Mouse (Mus musculus) midbrain, embryonic 13.5 days (tissue): ENCODE measurements at regions not wholly inside any gene's neighbourhood (a gene's known extent, or its start where the extent isn't known, plus 50 kb on each side); places are given as distances from the start of the nearest gene placed in this dataset.

Source experiments
- ATAC-seq: fragments of 200-750 bp; cut with Nextera tagmentation; 2 replicates; pipeline ENCODE4 v1.8.0; 2017; ENCODE audit warnings: mild to moderate bottlenecking, moderate TSS enrichment, moderate library complexity
- H3K27ac ChIP-seq: fragments of 300-500 bp; sonication (generic); 2 replicates; pipeline ENCODE4 v1.5.1; 2015; ENCODE audit warnings: inconsistent platforms, mild to moderate bottlenecking, moderate library complexity
- H3K27me3 ChIP-seq: fragments of 300-500 bp; sonication (generic); 2 replicates; pipeline ENCODE4 v1.6.1; 2015; ENCODE audit warnings: mild to moderate bottlenecking, inconsistent platforms
- H3K36me3 ChIP-seq: fragments of 300-500 bp; sonication (generic); 2 replicates; pipeline ENCODE4 v1.6.1; 2015; ENCODE audit warnings: mild to moderate bottlenecking, inconsistent platforms
- H3K4me1 ChIP-seq: fragments of 300-500 bp; sonication (generic); replicated peaks from 2 replicates; pipeline ENCODE4 v1.6.1; 2015; ENCODE audit warnings: inconsistent platforms
- H3K4me2 ChIP-seq: fragments of 300-500 bp; sonication (generic); replicated peaks from 2 replicates; pipeline ENCODE4 v1.6.1; 2015; ENCODE audit warnings: moderate library complexity, mild to moderate bottlenecking, inconsistent platforms
- H3K4me3 ChIP-seq: fragments of 300-500 bp; sonication (generic); replicated peaks from 2 replicates; pipeline ENCODE4 v1.5.1; 2015; ENCODE audit warnings: mild to moderate bottlenecking, inconsistent platforms
- H3K9ac ChIP-seq: fragments of 300-500 bp; sonication (generic); replicated peaks from 2 replicates; pipeline ENCODE4 v1.6.1; 2015; ENCODE audit warnings: mild to moderate bottlenecking, inconsistent platforms
- H3K9me3 ChIP-seq: fragments of 300-500 bp; sonication (generic); 2 replicates; pipeline ENCODE4 v1.6.1; 2016; ENCODE audit warnings: mild to moderate bottlenecking, inconsistent platforms
- WGBS: fragments of 180-500 bp; shearing (Covaris S2); methylation state at CpG from one replicate; pipeline ENCODE4 v1.1.7; 2015; 5-methylcytosine and 5-hydroxymethylcytosine counted together

DNA sequence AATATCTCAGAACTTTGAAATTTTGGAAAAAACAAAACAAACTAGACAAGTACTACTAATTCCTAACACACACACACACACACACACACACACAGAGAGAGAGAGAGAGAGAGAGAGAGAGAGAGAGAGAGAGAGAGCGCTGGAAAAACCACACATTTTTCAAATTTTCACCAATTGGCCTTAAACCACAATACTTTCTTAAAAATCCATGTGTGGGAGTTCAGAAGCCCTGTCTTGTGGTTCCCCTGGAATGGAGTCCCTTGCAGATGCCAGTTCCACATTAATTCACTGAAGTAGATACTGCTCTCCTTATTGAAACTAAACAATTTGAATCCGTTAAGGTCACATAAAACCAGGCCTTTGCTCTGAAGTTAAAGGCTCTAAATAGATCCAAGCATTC lies 146.0 kb upstream of the Satb1 start:
- Histone ChIP-seq H3K4me3 (no peak overlapping the region), H3K4me1 (no peaks in the 10 kb centered on the region), H3K4me2 (no peak overlapping the region), H3K36me3 (no peaks in the 10 kb centered on the region), H3K27me3 (no peaks in the 10 kb centered on the region), H3K27ac (no peak overlapping the region), H3K9ac (no peak overlapping the region), H3K9me3 (no peaks in the 10 kb centered on the region)
- ATAC-seq = no peak
- WGBS = 83% methylated on average over 2 of the region's 2 CpGs

DNA sequence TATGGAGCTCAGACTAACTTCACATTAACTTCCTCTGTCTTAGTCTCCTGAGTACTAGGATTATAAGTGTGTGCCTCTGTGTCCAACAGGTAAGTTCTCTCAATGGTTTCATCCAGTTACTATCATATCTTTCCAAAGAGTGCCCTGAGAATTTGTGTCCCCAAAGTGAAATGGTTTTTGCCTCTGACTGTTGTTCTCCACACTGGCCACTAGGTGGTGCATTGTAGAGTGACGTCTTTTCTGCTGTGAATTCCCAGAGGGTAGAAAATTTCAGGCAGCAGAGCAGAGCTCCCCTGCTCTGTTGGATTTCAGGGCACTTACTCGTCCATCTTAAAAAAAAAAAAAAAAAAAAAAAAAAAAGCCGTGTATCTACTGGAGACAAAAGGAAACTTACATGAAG lies 138.4 kb upstream of the Satb1 start:
- no peak overlapping the region for H3K27ac ChIP-seq
- H3K4me3 ChIP-seq = no peak overlapping the region
- H3K27me3 ChIP-seq = no peaks in the 10 kb centered on the region
- WGBS = 44% methylated on average over 3 of the region's 3 CpGs
- H3K4me2 ChIP-seq = no peak overlapping the region
- H3K4me1 ChIP-seq = no peaks in the 10 kb centered on the region
- no peaks in the 10 kb centered on the region for H3K36me3 ChIP-seq
- no peaks in the 10 kb centered on the region for H3K9me3 ChIP-seq
- no peak for ATAC-seq
- no peak overlapping the region for H3K9ac ChIP-seq

DNA sequence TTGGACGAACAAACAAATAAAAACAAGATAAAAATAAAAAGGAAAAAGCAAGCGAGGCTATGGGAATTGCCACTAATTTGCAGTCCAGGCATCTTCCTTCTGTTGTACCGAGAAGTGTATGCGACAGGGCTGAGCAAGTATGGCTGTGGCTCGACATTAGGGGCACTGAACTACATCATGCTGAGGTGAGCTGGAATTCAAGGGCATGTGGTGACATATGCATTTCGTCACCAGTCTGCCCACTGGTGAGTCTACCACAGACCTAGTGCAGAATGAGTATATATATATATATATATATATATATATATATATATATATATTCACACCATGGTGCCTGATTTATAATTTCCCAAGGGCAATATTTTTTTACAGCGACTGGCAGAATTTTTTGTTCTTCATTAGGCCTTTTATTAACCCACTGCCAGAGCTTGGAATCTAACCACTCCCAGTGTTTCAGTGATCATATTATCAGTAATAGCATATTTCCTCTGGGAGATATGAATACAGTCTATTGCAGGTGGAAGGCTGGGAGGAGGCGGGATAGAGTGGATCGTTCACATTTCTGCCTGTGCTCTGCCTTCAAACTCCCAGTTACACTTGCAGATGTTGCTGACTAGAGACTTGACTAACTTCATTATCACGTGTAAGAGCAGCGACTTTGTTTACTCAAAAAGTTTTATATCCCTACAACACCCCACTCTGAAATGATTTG lies 133.6 kb upstream of the Satb1 start:
- Histone ChIP-seq H3K27ac (no peak overlapping the region), H3K36me3 (no peaks in the 10 kb centered on the region), H3K4me3 (no peak overlapping the region), H3K4me2 (no peak overlapping the region), H3K4me1 (no peaks in the 10 kb centered on the region), H3K9me3 (no peaks in the 10 kb centered on the region), H3K27me3 (no peaks in the 10 kb centered on the region), H3K9ac (no peak overlapping the region)
- no peak for ATAC-seq
- WGBS = 92% methylated on average over 11 of the region's 11 CpGs

DNA sequence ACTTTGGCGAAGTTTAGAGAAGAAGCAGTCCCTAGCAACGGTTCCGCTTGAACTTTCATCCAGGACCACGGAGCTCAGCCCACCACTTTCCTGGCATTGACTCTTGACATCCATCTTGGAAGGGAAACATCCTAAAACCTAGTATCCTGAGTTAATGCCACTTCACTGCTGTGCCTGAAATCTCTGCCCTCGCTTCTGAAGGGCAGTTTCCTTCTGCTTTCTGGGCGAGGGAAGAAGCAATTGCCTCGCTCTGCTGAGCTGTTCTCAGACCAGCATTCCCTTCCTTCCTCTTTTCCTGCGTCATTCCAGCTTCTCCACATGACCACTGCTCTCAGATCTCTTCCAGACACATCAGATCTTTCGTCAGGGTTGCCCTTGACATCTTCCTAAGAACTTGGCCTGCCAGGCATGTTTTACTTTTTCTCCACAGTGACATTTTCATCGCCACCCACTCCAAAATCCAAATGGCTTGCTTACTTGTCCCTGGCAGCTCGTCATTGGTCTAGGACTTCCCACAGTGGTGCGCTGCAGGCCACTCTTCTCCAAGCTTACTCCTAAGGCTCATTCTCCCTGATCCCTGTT lies 129.5 kb upstream of the Satb1 start:
- no peak overlapping the region for H3K4me2 ChIP-seq
- no peaks in the 10 kb centered on the region for H3K36me3 ChIP-seq
- no peak overlapping the region for H3K27ac ChIP-seq
- no peaks in the 10 kb centered on the region for H3K27me3 ChIP-seq
- ATAC-seq = no peak
- no peak overlapping the region for H3K4me3 ChIP-seq
- WGBS = 79% methylated on average over 12 of the region's 12 CpGs
- H3K9ac ChIP-seq = no peak overlapping the region
- H3K9me3 ChIP-seq = no peaks in the 10 kb centered on the region
- no peaks in the 10 kb centered on the region for H3K4me1 ChIP-seq

DNA sequence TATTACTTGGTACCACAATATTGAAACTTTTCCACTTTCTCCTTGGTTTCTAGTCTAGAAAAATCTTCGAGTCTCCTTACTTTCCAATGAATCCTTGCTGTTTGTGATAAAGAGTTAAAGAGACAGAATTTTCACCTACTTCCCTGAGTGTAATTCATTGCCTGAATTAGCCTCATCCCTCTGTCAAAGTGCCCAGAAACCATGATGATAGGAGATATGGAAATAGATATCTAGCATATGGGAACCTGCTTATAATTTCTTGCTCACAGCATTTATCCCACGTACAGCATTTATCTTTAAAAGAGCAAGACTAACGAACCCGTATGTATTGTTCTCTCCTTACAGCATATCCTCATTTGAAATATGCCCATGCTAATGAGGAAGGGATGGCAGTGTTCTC lies 128.2 kb upstream of the Satb1 start:
- 82% methylated on average over 4 of the region's 4 CpGs for WGBS
- H3K27ac ChIP-seq = no peak overlapping the region
- no peak overlapping the region for H3K4me3 ChIP-seq
- H3K9me3 ChIP-seq = no peaks in the 10 kb centered on the region
- no peaks in the 10 kb centered on the region for H3K27me3 ChIP-seq
- no peaks in the 10 kb centered on the region for H3K4me1 ChIP-seq
- no peaks in the 10 kb centered on the region for H3K36me3 ChIP-seq
- H3K4me2 ChIP-seq = no peak overlapping the region
- H3K9ac ChIP-seq = no peak overlapping the region
- no peak for ATAC-seq

DNA sequence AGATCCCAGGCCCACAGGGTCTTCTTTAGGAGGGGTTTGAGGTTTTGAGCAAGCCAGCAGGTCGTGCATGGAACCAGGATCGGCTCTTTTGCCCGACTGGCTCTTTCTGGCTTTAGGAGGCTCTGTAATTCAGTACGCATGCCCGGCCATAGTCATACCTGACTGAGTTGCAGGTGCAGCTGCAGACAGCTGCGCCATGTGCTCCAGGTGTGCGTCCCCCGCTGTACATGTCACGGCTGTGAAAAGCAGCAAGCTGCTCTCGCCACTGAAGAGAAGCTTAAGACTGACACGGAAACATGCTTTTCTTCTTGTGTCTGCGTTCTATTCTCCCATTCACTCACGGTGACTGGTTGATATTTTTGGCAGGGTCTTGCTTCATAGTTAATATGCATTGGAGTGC lies 123.2 kb upstream of the Satb1 start:
- Histone ChIP-seq H3K9ac (no peak overlapping the region), H3K4me1 (no peaks in the 10 kb centered on the region), H3K4me3 (no peak overlapping the region), H3K9me3 (no peaks in the 10 kb centered on the region), H3K27ac (no peak overlapping the region), H3K27me3 (no peaks in the 10 kb centered on the region), H3K4me2 (no peak overlapping the region), H3K36me3 (no peaks in the 10 kb centered on the region)
- WGBS = 92% methylated on average over 13 of the region's 13 CpGs
- ATAC-seq = no peak

DNA sequence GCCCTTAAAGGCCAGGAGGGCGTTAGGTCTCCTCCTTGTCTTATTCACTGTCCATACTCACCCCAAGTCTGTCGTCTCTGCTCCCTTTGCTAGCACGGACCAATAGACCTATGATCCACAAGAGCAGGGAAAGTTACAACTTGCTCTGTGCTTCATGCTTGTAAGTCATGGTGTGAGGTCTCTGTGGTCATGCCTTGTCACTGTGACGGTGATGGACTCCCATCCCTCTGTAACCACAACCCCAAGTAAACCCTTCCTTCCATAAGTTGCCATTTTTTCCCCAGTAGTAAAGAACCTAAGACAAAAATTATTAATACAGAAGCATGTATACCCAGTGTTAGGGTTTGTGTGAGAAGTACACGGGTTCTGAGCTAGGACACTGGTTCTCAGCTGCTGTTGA lies 104.6 kb upstream of the Satb1 start:
- 85% methylated on average over 5 of the region's 5 CpGs for WGBS
- Histone ChIP-seq H3K27me3 (no peaks in the 10 kb centered on the region), H3K9me3 (no peaks in the 10 kb centered on the region), H3K27ac (no peak overlapping the region), H3K9ac (no peak overlapping the region), H3K36me3 (no peaks in the 10 kb centered on the region), H3K4me2 (no peak overlapping the region), H3K4me3 (no peak overlapping the region), H3K4me1 (no peaks in the 10 kb centered on the region)
- ATAC-seq = no peak

DNA sequence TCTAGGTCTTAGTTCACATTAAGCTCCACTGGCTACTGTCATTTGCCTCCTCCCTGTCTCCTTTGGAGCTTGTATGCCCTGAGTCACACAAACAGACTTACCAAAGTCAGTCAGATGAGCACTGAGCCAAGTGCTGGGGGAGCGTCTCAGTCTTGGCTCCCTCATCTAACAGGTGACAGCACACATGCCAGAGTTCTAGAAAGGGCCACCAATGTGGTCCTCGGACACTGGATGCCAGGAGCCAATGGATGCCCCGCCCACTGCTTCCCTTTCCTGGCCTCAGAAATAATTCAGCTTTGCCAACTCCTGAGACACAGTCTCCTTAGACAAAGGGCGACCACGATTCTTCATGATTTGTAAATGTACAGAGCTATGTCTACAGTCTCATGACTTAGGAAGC lies 103.0 kb upstream of the Satb1 start:
- no peak for ATAC-seq
- Histone ChIP-seq H3K9ac (no peak overlapping the region), H3K27me3 (no peaks in the 10 kb centered on the region), H3K4me2 (no peak overlapping the region), H3K27ac (no peak overlapping the region), H3K36me3 (no peaks in the 10 kb centered on the region), H3K9me3 (no peaks in the 10 kb centered on the region), H3K4me1 (no peaks in the 10 kb centered on the region), H3K4me3 (no peak overlapping the region)
- WGBS = 89% methylated on average over 5 of the region's 5 CpGs

DNA sequence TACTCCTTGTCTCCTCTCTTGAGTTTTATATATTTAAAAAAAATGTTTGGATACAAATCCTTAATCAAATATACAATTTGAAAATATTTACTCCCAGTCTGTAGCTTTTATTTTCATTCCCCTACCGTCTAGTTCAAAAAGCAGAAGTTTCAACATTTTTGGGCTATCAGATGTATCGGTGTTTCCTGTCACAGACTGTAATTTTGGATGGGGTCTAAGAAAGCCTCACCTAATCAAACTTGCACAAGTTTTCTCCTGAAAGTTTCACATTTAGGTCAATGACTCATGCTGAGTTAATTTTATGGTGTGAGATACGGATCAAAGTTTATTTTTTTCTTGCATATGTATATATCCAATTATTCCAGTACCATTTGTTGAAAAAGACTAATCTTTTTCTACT lies 93.3 kb upstream of the Satb1 start:
- H3K4me2 ChIP-seq = no peak overlapping the region
- H3K27me3 ChIP-seq = no peaks in the 10 kb centered on the region
- H3K27ac ChIP-seq = no peak overlapping the region
- H3K36me3 ChIP-seq = no peaks in the 10 kb centered on the region
- WGBS = 92% methylated on average over 3 of the region's 3 CpGs
- no peak for ATAC-seq
- H3K4me1 ChIP-seq = no peaks in the 10 kb centered on the region
- H3K9ac ChIP-seq = no peak overlapping the region
- H3K4me3 ChIP-seq = no peak overlapping the region
- H3K9me3 ChIP-seq = no peaks in the 10 kb centered on the region

DNA sequence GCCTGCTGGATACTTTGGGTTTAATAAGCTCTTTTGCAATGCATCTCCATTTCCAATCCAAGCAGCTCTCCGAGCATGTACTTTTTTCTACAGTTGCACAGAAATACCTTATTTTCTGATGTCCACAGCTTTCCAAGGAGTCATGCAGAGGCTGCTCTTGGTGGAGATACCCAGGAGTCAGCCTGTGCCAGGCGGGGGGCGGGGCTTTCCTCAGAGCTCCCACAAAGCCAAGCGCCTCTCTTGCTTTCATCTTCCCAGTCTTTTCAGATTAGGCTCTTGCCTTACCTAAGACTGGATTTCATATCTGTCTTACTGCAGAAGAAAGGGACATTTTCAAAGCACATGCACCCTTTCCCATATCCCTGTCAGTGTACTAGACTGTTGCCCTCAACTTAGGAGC lies 73.9 kb upstream of the Satb1 start:
- Histone ChIP-seq H3K9me3 (no peaks in the 10 kb centered on the region), H3K4me3 (no peak overlapping the region), H3K9ac (no peak overlapping the region), H3K4me2 (no peak overlapping the region), H3K27ac (no peak overlapping the region), H3K27me3 (no peaks in the 10 kb centered on the region), H3K36me3 (no peaks in the 10 kb centered on the region), H3K4me1 (no peaks in the 10 kb centered on the region)
- ATAC-seq = no peak
- WGBS = 70% methylated on average over 4 of the region's 4 CpGs

DNA sequence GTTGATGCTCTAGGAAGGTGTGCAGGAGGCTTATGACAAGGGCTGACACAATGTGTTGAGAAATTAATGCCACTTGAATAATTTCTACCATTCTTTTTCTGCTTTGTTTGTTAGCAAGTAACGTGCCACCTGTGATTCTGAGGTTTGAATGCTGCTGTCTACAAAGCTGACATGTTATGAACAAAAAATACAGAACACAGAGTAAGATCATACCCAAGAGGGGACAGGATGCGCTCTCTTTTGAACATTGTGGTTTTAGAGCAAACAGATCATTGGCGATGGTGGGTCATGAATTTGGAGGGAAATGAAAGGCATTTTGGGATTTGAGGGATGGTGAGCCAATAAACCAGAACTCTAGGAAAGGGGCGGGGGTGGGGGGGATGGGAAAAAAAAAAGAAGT lies 73.3 kb upstream of the Satb1 start:
- no peak overlapping the region for H3K9ac ChIP-seq
- ATAC-seq = no peak
- no peaks in the 10 kb centered on the region for H3K36me3 ChIP-seq
- H3K4me2 ChIP-seq = no peak overlapping the region
- no peak overlapping the region for H3K27ac ChIP-seq
- 83% methylated on average over 4 of the region's 4 CpGs for WGBS
- H3K9me3 ChIP-seq = no peaks in the 10 kb centered on the region
- H3K4me3 ChIP-seq = no peak overlapping the region
- no peaks in the 10 kb centered on the region for H3K4me1 ChIP-seq
- no peaks in the 10 kb centered on the region for H3K27me3 ChIP-seq

DNA sequence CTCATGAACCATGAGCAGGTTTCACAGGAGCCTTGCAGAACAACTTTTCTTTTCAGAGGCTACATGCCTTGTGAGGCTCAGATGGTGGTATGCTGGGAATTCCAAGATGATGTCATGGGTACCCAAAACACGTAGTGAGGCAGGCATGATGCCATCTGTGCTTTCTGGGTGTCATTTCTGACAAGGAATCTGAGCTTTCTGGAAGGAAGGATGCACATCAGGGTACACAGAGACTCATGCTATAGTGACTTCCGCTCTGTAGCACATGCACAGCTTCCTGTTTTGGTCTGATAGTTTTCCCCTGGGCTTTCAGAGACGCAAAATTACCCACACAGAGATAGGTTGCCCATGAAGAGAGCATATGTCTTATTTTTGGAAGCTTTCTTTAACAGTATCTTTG lies 70.8 kb upstream of the Satb1 start:
- no peak for ATAC-seq
- Histone ChIP-seq H3K4me1 (no peaks in the 10 kb centered on the region), H3K4me2 (no peak overlapping the region), H3K27me3 (no peaks in the 10 kb centered on the region), H3K9ac (no peak overlapping the region), H3K36me3 (no peaks in the 10 kb centered on the region), H3K27ac (no peak overlapping the region), H3K4me3 (no peak overlapping the region), H3K9me3 (no peaks in the 10 kb centered on the region)
- 76% methylated on average over 3 of the region's 3 CpGs for WGBS

DNA sequence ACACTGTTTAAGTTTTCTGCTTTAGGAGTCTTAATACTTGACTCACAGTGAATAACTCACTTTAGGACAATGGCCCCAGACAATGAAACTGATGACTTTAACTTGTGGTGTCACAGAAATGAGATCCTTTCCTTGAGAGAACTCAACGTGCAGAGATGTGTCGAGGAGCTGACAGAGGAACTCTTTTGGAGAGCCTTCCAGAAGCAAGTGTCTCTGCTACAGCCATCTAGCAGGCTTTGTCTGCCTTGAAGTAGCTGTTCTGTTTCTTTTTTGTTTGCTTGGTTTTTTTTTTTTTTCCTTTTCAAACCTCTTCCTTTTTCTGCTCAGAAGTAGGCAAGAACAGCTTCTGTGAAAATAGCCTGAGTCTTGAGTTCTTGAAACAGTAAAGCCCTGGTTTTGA lies 66.3 kb upstream of the Satb1 start:
- Histone ChIP-seq H3K4me3 (no peak overlapping the region), H3K27me3 (no peaks in the 10 kb centered on the region), H3K4me2 (no peak overlapping the region), H3K4me1 (no peaks in the 10 kb centered on the region), H3K9ac (no peak overlapping the region), H3K27ac (no peak overlapping the region), H3K9me3 (no peaks in the 10 kb centered on the region), H3K36me3 (no peaks in the 10 kb centered on the region)
- no peak for ATAC-seq
- WGBS = 80% methylated on average over 2 of the region's 2 CpGs
